Mouse (Mus musculus) myocyte (in vitro differentiated cells): ENCODE measurements around the gene BC080695.
"Not testable (repeated sequence)": the region's sequence is repeated elsewhere in the genome, so short reads cannot be mapped to it uniquely, and the experiment has no call there.

Experiments
- CEBPB ChIP-seq: IDR thresholded peaks from 2 replicates; pipeline ENCODE4 v1.6.1; 2011; ENCODE audit warnings: mild to moderate bottlenecking, moderate library complexity; ENCODE audit not compliant: poor library complexity, insufficient read depth, severe bottlenecking
- MAX ChIP-seq: IDR thresholded peaks from one replicate; pipeline ENCODE4 v1.6.1; 2011; ENCODE audit warnings: low read depth, mild to moderate bottlenecking, control low read depth
- POLR2A ChIP-seq: IDR thresholded peaks from one replicate; pipeline ENCODE4 v1.6.1; 2011; ENCODE audit warnings: low read depth, mild to moderate bottlenecking, control low read depth, moderate library complexity; ENCODE audit not compliant: insufficient read length
- TCF12 ChIP-seq: IDR thresholded peaks from one replicate; pipeline ENCODE4 v1.6.1; 2011; ENCODE audit warnings: mild to moderate bottlenecking, control low read depth; ENCODE audit not compliant: poor library complexity, insufficient read depth, severe bottlenecking
- TCF3 ChIP-seq: IDR thresholded peaks from one replicate; pipeline ENCODE4 v1.6.1; 2011; ENCODE audit warnings: low read depth, control low read depth; ENCODE audit not compliant: insufficient read length

DNA sequence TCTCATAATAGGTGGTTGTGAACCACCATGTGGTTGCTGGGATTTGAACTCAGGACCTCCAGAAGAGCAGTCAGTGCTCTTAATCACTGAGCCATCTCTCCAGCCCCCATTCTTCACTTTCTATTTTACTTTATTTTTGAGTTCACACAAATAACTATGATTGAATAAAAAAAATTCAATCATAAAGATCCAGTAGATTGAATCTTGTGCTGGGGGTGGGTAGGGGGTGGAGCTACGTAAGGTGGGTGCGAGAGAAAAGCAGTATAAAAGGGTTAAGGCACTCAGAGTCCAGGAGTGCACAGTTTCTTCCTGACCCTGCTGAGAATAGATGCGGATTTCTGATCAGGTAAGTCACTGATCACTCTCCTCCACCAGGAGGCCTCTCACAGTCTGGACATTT, 15.8 kb upstream of the BC080695 start, which contains the start of gene Gm13040:
- TF ChIP-seq TCF3, TCF12, CEBPB, MAX, POLR2A: not testable (repeated sequence)
